Mouse (Mus musculus) G1E (cell line): ENCODE data around the gene Tnfaip8l3.

ENCODE experiments used
- CTCF ChIP-seq: IDR thresholded peaks from 2 replicates; pipeline ENCODE4 v1.5.1; 2012; ENCODE audit warnings: low read depth, low read length, inconsistent platforms, mixed read lengths
- GATA1 ChIP-seq: IDR thresholded peaks from 2 replicates; pipeline ENCODE4 v1.6.1; 2012; ENCODE audit warnings: borderline replicate concordance, low read length, inconsistent platforms, mixed read lengths
- GATA2 ChIP-seq: IDR thresholded peaks from 2 replicates; pipeline ENCODE4 v1.6.1; 2012; ENCODE audit warnings: low read depth, low read length, inconsistent platforms, borderline replicate concordance
- POLR2AphosphoS5 ChIP-seq: IDR thresholded peaks from 2 replicates; pipeline ENCODE4 v1.6.1; 2012; ENCODE audit warnings: low read depth, low read length, inconsistent platforms; ENCODE audit not compliant: insufficient replicate concordance
- TAL1 ChIP-seq: conservative IDR thresholded peaks from 2 replicates; pipeline ENCODE4 v1.6.1; 2012; ENCODE audit warnings: low read depth, low read length, inconsistent platforms, mixed read lengths

GRCm38 (mm10) chr9:53974328-53975121 is 93.7 kb downstream of the Tnfaip8l3 start:
- TF ChIP-seq CTCF: no peak
- no peak for TF ChIP-seq TAL1
- no peak for TF ChIP-seq GATA1
- no peak for TF ChIP-seq POLR2AphosphoS5
- no peak for TF ChIP-seq GATA2
